8 mouse cellular contexts compared by ENCODE assay signal in the genomic region with DNA sequence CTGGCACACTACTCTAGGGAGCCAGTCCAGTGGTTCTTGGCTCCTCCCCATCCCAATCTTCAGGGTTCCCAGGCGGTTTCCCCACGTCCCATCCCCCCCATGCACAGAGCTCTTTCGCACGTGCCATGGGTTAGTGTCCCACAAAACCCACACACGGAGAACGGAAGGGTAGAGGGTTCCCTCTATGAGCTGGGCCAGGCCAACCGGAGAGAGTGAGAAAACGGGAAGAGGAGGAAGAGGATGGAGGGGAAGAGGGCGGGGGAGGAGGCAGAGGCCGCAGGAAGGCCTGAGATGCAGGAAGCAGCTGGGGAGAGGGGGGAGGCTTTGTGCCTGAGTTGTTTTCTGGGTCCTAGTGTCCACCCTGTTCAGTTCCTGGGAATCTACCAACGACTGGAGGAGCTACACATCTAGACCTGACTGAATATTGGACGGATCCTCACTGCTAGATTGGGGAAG. TPM values are rescaled to one million over a fixed set of nuclear protein-coding genes. Genes with fewer than 3 reads are reported as not detected.
DNase-seq lines count a peak whose midpoint lies in the region; ATAC-seq lines count a peak whose summit lies in the region.

No protein-coding gene starts in this region.

- H3K9ac ChIP-seq in embryonic facial prominence, embryonic 11.5 days (replicated peaks; ENCODE audit: low read length): peak overlapping the region; percentile 69
- peak overlapping the region; percentile 73 for H3K9ac ChIP-seq in limb, embryonic 12.5 days (replicated peaks)
- H3K9ac ChIP-seq in midbrain, embryonic 13.5 days (replicated peaks): peak overlapping the region; percentile 72

- H3K4me1 ChIP-seq in embryonic facial prominence, embryonic 11.5 days (ENCODE audit: control insufficient read depth, insufficient read depth, low read length): peaks cover 16% of the 10 kb centered on the region
- peaks cover 61% of the 10 kb centered on the region for H3K4me1 ChIP-seq in limb, embryonic 12.5 days (replicated peaks)
- peaks cover 48% of the 10 kb centered on the region for H3K4me1 ChIP-seq in midbrain, embryonic 13.5 days (replicated peaks)

- H3K27me3 ChIP-seq in embryonic facial prominence, embryonic 11.5 days (ENCODE audit: control insufficient read depth, insufficient read depth, low read length): no peaks in the 10 kb centered on the region
- no peaks in the 10 kb centered on the region for H3K27me3 ChIP-seq in limb, embryonic 12.5 days
- no peaks in the 10 kb centered on the region for H3K27me3 ChIP-seq in midbrain, embryonic 13.5 days

- peak overlapping the region; percentile 39 for H3K4me3 ChIP-seq in embryonic facial prominence, embryonic 11.5 days (ENCODE audit: low read depth, low read length)
- H3K4me3 ChIP-seq in limb, embryonic 12.5 days (replicated peaks): peak overlapping the region; percentile 93
- peak overlapping the region; percentile 87 for H3K4me3 ChIP-seq in midbrain, embryonic 13.5 days (replicated peaks)

- peak overlapping the region; percentile 100 for H3K4me2 ChIP-seq in embryonic facial prominence, embryonic 11.5 days (ENCODE audit: low read depth, low read length)
- H3K4me2 ChIP-seq in limb, embryonic 12.5 days: peak overlapping the region; percentile 100
- H3K4me2 ChIP-seq in midbrain, embryonic 13.5 days (replicated peaks): peak overlapping the region; percentile 99

- ATAC-seq in embryonic facial prominence, embryonic 11.5 days (replicated peaks; ENCODE audit: insufficient number of reproducible peaks, low FRiP score, low TSS enrichment, low read depth): peak; percentile 70
- peak; percentile 58; the same call in 1 of the 2 replicates for ATAC-seq in limb, embryonic 12.5 days (ENCODE audit: insufficient number of reproducible peaks, insufficient read depth, low FRiP score, low TSS enrichment, low read depth)
- ATAC-seq in midbrain, embryonic 13.5 days: peak; percentile 66

- under 1% methylated on average over 12 of the region's 12 CpGs for WGBS in embryonic facial prominence, embryonic 11.5 days
- WGBS in limb, embryonic 12.5 days: 2% methylated on average over 12 of the region's 12 CpGs
- under 1% methylated on average over 12 of the region's 12 CpGs for WGBS in midbrain, embryonic 13.5 days

- peak overlapping the region; percentile 75 for H3K27ac ChIP-seq in embryonic facial prominence, embryonic 11.5 days (replicated peaks; ENCODE audit: low read depth, low read length)
- H3K27ac ChIP-seq in limb, embryonic 12.5 days: peak overlapping the region; percentile 95
- H3K27ac ChIP-seq in midbrain, embryonic 13.5 days: peak overlapping the region; percentile 95

- H3K9me3 ChIP-seq in embryonic facial prominence, embryonic 11.5 days (replicated peaks; ENCODE audit: control insufficient read depth, low read length): no peaks in the 10 kb centered on the region
- no peaks in the 10 kb centered on the region for H3K9me3 ChIP-seq in limb, embryonic 12.5 days
- H3K9me3 ChIP-seq in midbrain, embryonic 13.5 days: no peaks in the 10 kb centered on the region

- H3K36me3 ChIP-seq in embryonic facial prominence, embryonic 11.5 days (replicated peaks; ENCODE audit: control insufficient read depth, insufficient read depth, low read depth, low read length): no peaks in the 10 kb centered on the region
- 0 out of 2 replicates have a peak, but pooled peaks cover 4% of the 10 kb centered on the region for H3K36me3 ChIP-seq in limb, embryonic 12.5 days
- H3K36me3 ChIP-seq in midbrain, embryonic 13.5 days: 0 out of 2 replicates have a peak, but pooled peaks cover 2% of the 10 kb centered on the region

- peak; percentile 95 for DNase-seq in 416B (ENCODE audit: low read depth)
- peak; percentile 86 for DNase-seq in adrenal gland, postnatal 14 days
- peak; percentile 99 for DNase-seq in embryonic facial prominence, embryonic 11.5 days (ENCODE audit: low spot score)
- peak; percentile 92 to 93 for DNase-seq in heart, adult 18-20 months
- peak; percentile 84 for DNase-seq in kidney, adult 11 months
- peak; percentile 55 to 68 for DNase-seq in spleen, adult 18-20 months

RNA-seq across cellular contexts. Expression of a gene that starts 1.2 kb away (rescaled TPM):
- 101 and 109 TPM in 2 replicates for total RNA-seq in adrenal gland, postnatal 14 days (2021)
- polyA plus RNA-seq in embryonic facial prominence, embryonic 11.5 days (2014; fragmentation: Nextera tagmentation; extraction: Ambion mirVana): 9.9 and 10.5 TPM in 2 replicates
- total RNA-seq in heart, adult 18-20 months (2021): 10 to 100 TPM; 44.8 to 47.2 TPM
- 12.0 and 12.6 TPM in 2 replicates for polyA plus RNA-seq in limb, embryonic 12.5 days (2016; fragmentation: Nextera tagmentation; extraction: Ambion mirVana)
- polyA plus RNA-seq in midbrain, embryonic 13.5 days (2015; fragmentation: Nextera tagmentation; extraction: Ambion mirVana): 17.4 and 17.8 TPM in 2 replicates

RNA-seq across cellular contexts. Expression of a gene that starts 13.5 kb away (rescaled TPM):
- total RNA-seq in adrenal gland, postnatal 14 days (2021): 0.26 TPM in 1 of 2 replicates, not detected in the other
- 0.38 and 0.84 TPM in 2 replicates for polyA plus RNA-seq in embryonic facial prominence, embryonic 11.5 days (2014; fragmentation: Nextera tagmentation; extraction: Ambion mirVana)
- 100 to 1,000 TPM; 182 to 184 TPM for total RNA-seq in heart, adult 18-20 months (2021)
- 2.8 and 3.0 TPM in 2 replicates for polyA plus RNA-seq in limb, embryonic 12.5 days (2016; fragmentation: Nextera tagmentation; extraction: Ambion mirVana)
- 0.17 TPM in 1 of 2 replicates, not detected in the other for polyA plus RNA-seq in midbrain, embryonic 13.5 days (2015; fragmentation: Nextera tagmentation; extraction: Ambion mirVana)

RNA-seq across cellular contexts. Expression of a gene that starts 20.1 kb away (rescaled TPM):
- 5.4 and 7.3 TPM in 2 replicates for total RNA-seq in adrenal gland, postnatal 14 days (2021)
- polyA plus RNA-seq in embryonic facial prominence, embryonic 11.5 days (2014; fragmentation: Nextera tagmentation; extraction: Ambion mirVana): 31.1 and 33.9 TPM in 2 replicates
- total RNA-seq in heart, adult 18-20 months (2021): 1 to 10 TPM; 1.1 to 1.9 TPM
- 34.6 and 37.7 TPM in 2 replicates for polyA plus RNA-seq in limb, embryonic 12.5 days (2016; fragmentation: Nextera tagmentation; extraction: Ambion mirVana)
- 123 and 141 TPM in 2 replicates for polyA plus RNA-seq in midbrain, embryonic 13.5 days (2015; fragmentation: Nextera tagmentation; extraction: Ambion mirVana)

RNA-seq across cellular contexts. Expression of a gene that starts 22.2 kb away (rescaled TPM):
- total RNA-seq in adrenal gland, postnatal 14 days (2021): not detected in 2 replicates
- not detected in 2 replicates for polyA plus RNA-seq in embryonic facial prominence, embryonic 11.5 days (2014; fragmentation: Nextera tagmentation; extraction: Ambion mirVana)
- not detected for total RNA-seq in heart, adult 18-20 months (2021)
- polyA plus RNA-seq in limb, embryonic 12.5 days (2016; fragmentation: Nextera tagmentation; extraction: Ambion mirVana): not detected in 2 replicates
- polyA plus RNA-seq in midbrain, embryonic 13.5 days (2015; fragmentation: Nextera tagmentation; extraction: Ambion mirVana): not detected in 2 replicates

RNA-seq across cellular contexts. Expression of a gene that starts 51.6 kb away (rescaled TPM):
- total RNA-seq in adrenal gland, postnatal 14 days (2021): 147 and 156 TPM in 2 replicates
- polyA plus RNA-seq in embryonic facial prominence, embryonic 11.5 days (2014; fragmentation: Nextera tagmentation; extraction: Ambion mirVana): 15.5 and 17.0 TPM in 2 replicates
- 100 to 1,000 TPM; 421 to 452 TPM for total RNA-seq in heart, adult 18-20 months (2021)
- polyA plus RNA-seq in limb, embryonic 12.5 days (2016; fragmentation: Nextera tagmentation; extraction: Ambion mirVana): 21.9 and 22.4 TPM in 2 replicates
- polyA plus RNA-seq in midbrain, embryonic 13.5 days (2015; fragmentation: Nextera tagmentation; extraction: Ambion mirVana): 21.4 and 24.7 TPM in 2 replicates

Comparison
In these comparisons a context has a peak if more than half of its experiments do, and no peak if none do; other contexts are left out.
1. Peak in every context shown above with its lines: DNase-seq, ATAC-seq, H3K4me3 ChIP-seq and H3K27ac ChIP-seq.
2. H3K4me3 ChIP-seq: peak in every context shown above with its lines; median percentile 93 in limb, embryonic 12.5 days; 87 in midbrain, embryonic 13.5 days; 39 in embryonic facial prominence, embryonic 11.5 days.